Mouse (Mus musculus): ENCODE data around the gene Rbm19.

GRCm38 (mm10) chr5:120194309-120194941, 78.2 kb downstream of the Rbm19 start:
- no peak for TF ChIP-seq CTCF (IDR thresholded peaks at IDR 0.05; ENCODE audit: extremely low read depth, insufficient read depth, low read length)
- TF ChIP-seq POLR2A (IDR thresholded peaks at IDR 0.05; ENCODE audit: extremely low read depth, insufficient read depth, low read length) = no peak
